Mouse (Mus musculus): ENCODE results near the gene Sem1.

- TF ChIP-seq POLR2A (IDR thresholded peaks at IDR 0.05; ENCODE audit: low read depth, low read length) (no peak), CTCF (IDR thresholded peaks at IDR 0.05; ENCODE audit: extremely low read depth, insufficient read length, insufficient replicate concordance, low read depth, low read length) (no peak)
Measured at GRCm38 (mm10) chr6:6577741-6578284, 650 bp downstream of the Sem1 start.

Measured in small intestine, adult 2 months (tissue).